Mouse (Mus musculus) embryonic facial prominence, embryonic 11.5 days (tissue): ENCODE results near the gene Nxph4. TPM values are rescaled to one million over a fixed set of nuclear protein-coding genes. Genes with fewer than 3 reads are reported as not detected.

ENCODE experiments used
- ATAC-seq: fragments of 200-750 bp; cut with Nextera tagmentation; replicated peaks from 2 replicates; pipeline ENCODE4 v1.8.0; 2017; ENCODE audit warnings: low read depth; ENCODE audit not compliant: insufficient number of reproducible peaks, low FRiP score, low TSS enrichment
- DNase-seq: peaks from one replicate; pipeline ENCODE4 v3.0.0-alpha.2; 2015; ENCODE audit warnings: low spot score
- H3K27ac ChIP-seq: fragments of 300-500 bp; sonication (generic); replicated peaks from 2 replicates; pipeline ENCODE4 v1.5.1; 2014; ENCODE audit warnings: mild to moderate bottlenecking, low read depth, low read length, control low read depth
- H3K27me3 ChIP-seq: fragments of 300-500 bp; sonication (generic); 2 replicates; pipeline ENCODE4 v1.6.1; 2014; ENCODE audit warnings: mild to moderate bottlenecking, low read length, moderate library complexity, mixed read lengths; ENCODE audit not compliant: control insufficient read depth, insufficient read depth
- H3K36me3 ChIP-seq: fragments of 300-500 bp; sonication (generic); replicated peaks from 2 replicates; pipeline ENCODE4 v1.6.1; 2014; ENCODE audit warnings: low read depth, mild to moderate bottlenecking, low read length, moderate library complexity, mixed read lengths; ENCODE audit not compliant: control insufficient read depth, insufficient read depth
- H3K4me1 ChIP-seq: fragments of 300-500 bp; sonication (generic); 2 replicates; pipeline ENCODE4 v1.6.1; 2014; ENCODE audit warnings: low read length, mixed read lengths; ENCODE audit not compliant: control insufficient read depth, insufficient read depth
- H3K4me2 ChIP-seq: fragments of 300-500 bp; sonication (generic); 2 replicates; pipeline ENCODE4 v1.6.1; 2014; ENCODE audit warnings: low read depth, mild to moderate bottlenecking, control low read depth, low read length, moderate library complexity
- H3K4me3 ChIP-seq: fragments of 300-500 bp; sonication (generic); 2 replicates; pipeline ENCODE4 v1.5.1; 2014; ENCODE audit warnings: low read depth, low read length, control low read depth
- H3K9ac ChIP-seq: fragments of 300-500 bp; sonication (generic); replicated peaks from 2 replicates; pipeline ENCODE4 v1.6.1; 2014; ENCODE audit warnings: mild to moderate bottlenecking, control low read depth, low read length
- H3K9me3 ChIP-seq: fragments of 300-500 bp; sonication (generic); replicated peaks from 2 replicates; pipeline ENCODE4 v1.6.1; 2016; ENCODE audit warnings: mild to moderate bottlenecking, low read length, inconsistent platforms, mixed read lengths; ENCODE audit not compliant: control insufficient read depth
- WGBS: fragments of 180-500 bp; shearing (Covaris S2); extraction: QIAGEN DNeasy Blood & Tissue Kit; methylation state at CpG from one replicate; pipeline ENCODE4 v1.1.7; 2014; 5-methylcytosine and 5-hydroxymethylcytosine counted together
- polyA plus RNA-seq: library from polyadenylated mRNA; unstranded; fragments of >200 nt; fragmentation: Nextera tagmentation; extraction: Ambion mirVana; gene quantifications from 2 replicates; pipeline ENCODE4 v1.2.1, GENCODE M21; 2014

The Nxph4 gene
- 4.4 and 6.9 TPM in 2 replicates for polyA plus RNA-seq

GRCm38 (mm10) chr10:127534036-127534928 is at the start of gene Nxph4:
Gene Nxph4, minus strand, starts transcription at chr10:127534559.
- no peak within 1 kb of the TSS for H3K27ac ChIP-seq
- H3K9ac ChIP-seq: peak within 1 kb of the TSS; percentile 37
- DNase-seq (no peak), ATAC-seq (no peak)
- peak within 1 kb of the TSS; percentile 42 for H3K4me3 ChIP-seq
- WGBS: under 1% methylated on average over 57 of the region's 78 CpGs
- peak within 1 kb of the TSS; percentile 87 for H3K4me2 ChIP-seq
- peaks cover 73% of the 10 kb centered on the region for H3K27me3 ChIP-seq
- H3K36me3 ChIP-seq: no peaks in the 10 kb centered on the region
- H3K4me1 ChIP-seq: peaks cover 12% of the 10 kb centered on the region
- H3K9me3 ChIP-seq: no peaks in the 10 kb centered on the region

DNA sequence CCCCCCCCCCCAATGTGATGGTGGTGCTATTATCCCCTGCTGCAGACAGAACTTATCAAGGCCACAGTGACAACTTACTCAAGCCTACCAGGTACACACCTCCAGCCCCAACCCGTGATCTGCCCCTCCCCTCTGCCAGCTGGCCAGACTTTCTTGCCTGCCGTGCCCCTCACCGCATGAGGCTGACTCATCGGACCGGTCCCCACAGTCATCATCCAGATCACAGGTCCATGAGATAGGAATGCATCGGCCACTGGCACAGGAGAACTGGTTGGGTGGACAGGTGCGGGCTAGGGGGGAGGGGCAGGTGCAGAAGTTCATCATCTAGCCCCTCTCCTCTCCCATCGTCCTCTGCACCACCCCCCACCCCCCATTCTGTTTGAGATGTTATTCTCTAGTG is 49.3 kb upstream of the Nxph4 start:
- H3K4me1 ChIP-seq: no peaks in the 10 kb centered on the region
- no peak overlapping the region for H3K27ac ChIP-seq
- no peak overlapping the region for H3K4me3 ChIP-seq
- 78% methylated on average over 8 of the region's 8 CpGs for WGBS
- no peaks in the 10 kb centered on the region for H3K9me3 ChIP-seq
- no peak for ATAC-seq
- H3K9ac ChIP-seq: no peak overlapping the region
- DNase-seq: no peak
- H3K27me3 ChIP-seq: no peaks in the 10 kb centered on the region
- H3K4me2 ChIP-seq: no peak overlapping the region
- H3K36me3 ChIP-seq: peaks cover 12% of the 10 kb centered on the region

GRCm38 (mm10) chr10:127581291-127581690 is 46.9 kb upstream of the Nxph4 start:
- H3K9me3 ChIP-seq: no peaks in the 10 kb centered on the region
- 89% methylated on average over 9 of the region's 9 CpGs for WGBS
- no peak overlapping the region for H3K27ac ChIP-seq
- no peak overlapping the region for H3K9ac ChIP-seq
- no peaks in the 10 kb centered on the region for H3K4me1 ChIP-seq
- no peak for DNase-seq
- ATAC-seq: no peak
- no peak overlapping the region for H3K4me3 ChIP-seq
- no peak overlapping the region for H3K4me2 ChIP-seq
- peaks cover 12% of the 10 kb centered on the region for H3K36me3 ChIP-seq
- H3K27me3 ChIP-seq: no peaks in the 10 kb centered on the region

GRCm38 (mm10) chr10:127577982-127578381 is 43.6 kb upstream of the Nxph4 start:
- Histone ChIP-seq H3K9ac (no peak overlapping the region), H3K27me3 (no peaks in the 10 kb centered on the region), H3K4me1 (no peaks in the 10 kb centered on the region), H3K4me2 (no peak overlapping the region), H3K36me3 (peaks cover 16% of the 10 kb centered on the region), H3K27ac (no peak overlapping the region), H3K4me3 (no peak overlapping the region), H3K9me3 (no peaks in the 10 kb centered on the region)
- 92% methylated on average over 15 of the region's 15 CpGs for WGBS
- DNase-seq: no peak
- no peak for ATAC-seq

DNA sequence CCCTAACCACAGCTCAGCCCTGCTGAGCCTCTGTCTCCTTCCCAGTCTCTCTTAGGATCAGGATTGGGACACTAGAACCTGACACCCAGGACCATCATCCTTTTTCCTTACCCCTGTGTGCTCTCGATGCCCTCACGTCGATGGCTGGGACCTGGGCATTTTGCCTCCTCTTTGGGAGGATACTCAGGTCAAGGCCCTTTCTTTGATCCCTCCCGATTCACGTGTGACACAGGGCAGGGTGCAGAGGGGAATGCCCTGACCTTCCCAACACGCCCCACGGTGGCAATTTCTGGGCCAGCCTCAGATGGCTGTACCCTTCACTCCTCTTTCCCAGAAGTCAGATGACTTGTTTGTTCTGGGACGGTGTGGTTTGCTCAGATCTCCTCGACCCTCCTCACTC is 42.8 kb upstream of the Nxph4 start:
- ATAC-seq: no peak
- H3K36me3 ChIP-seq: peaks cover 14% of the 10 kb centered on the region

GRCm38 (mm10) chr10:127576381-127576961 is 42.1 kb upstream of the Nxph4 start:
- no peak overlapping the region for H3K27ac ChIP-seq
- ATAC-seq (no peak), DNase-seq (peak; percentile 50)
- no peaks in the 10 kb centered on the region for H3K9me3 ChIP-seq
- no peak overlapping the region for H3K4me3 ChIP-seq
- no peaks in the 10 kb centered on the region for H3K4me1 ChIP-seq
- 67% methylated on average over 18 of the region's 18 CpGs for WGBS
- H3K4me2 ChIP-seq: no peak overlapping the region
- H3K9ac ChIP-seq: no peak overlapping the region
- peaks cover 9% of the 10 kb centered on the region for H3K36me3 ChIP-seq
- H3K27me3 ChIP-seq: no peaks in the 10 kb centered on the region

More for the DNA sequence above, 42.8 kb upstream of the Nxph4 start:
- Histone ChIP-seq H3K4me2 (no peak overlapping the region), H3K9ac (no peak overlapping the region), H3K4me3 (no peak overlapping the region), H3K4me1 (no peaks in the 10 kb centered on the region), H3K9me3 (no peaks in the 10 kb centered on the region), H3K27me3 (no peaks in the 10 kb centered on the region), H3K27ac (no peak overlapping the region)
- DNase-seq: no peak
- WGBS: 82% methylated on average over 9 of the region's 9 CpGs

DNA sequence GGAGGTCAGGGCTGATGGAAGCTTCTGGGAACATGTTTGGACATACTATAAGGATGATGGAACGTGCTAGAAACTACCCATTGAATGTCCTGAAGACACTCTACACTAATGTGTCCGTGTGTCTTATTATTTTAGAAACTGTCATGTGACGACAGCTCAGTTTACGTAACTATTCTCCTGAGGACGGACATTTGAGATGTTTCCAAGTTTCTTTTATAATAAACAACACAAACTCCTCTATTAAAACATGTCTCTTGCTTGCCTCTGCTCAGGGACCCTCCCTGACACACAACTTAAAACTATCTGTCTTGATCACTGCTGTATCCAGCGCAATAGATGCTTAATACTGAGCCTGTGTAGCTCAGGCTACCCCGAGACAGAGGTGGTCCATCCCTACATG is 41.4 kb upstream of the Nxph4 start:
- WGBS: 93% methylated on average over 7 of the region's 7 CpGs
- ATAC-seq (no peak), DNase-seq (no peak)
- Histone ChIP-seq H3K4me2 (no peak overlapping the region), H3K9me3 (no peaks in the 10 kb centered on the region), H3K27ac (no peak overlapping the region), H3K36me3 (peaks cover 6% of the 10 kb centered on the region), H3K4me3 (no peak overlapping the region), H3K9ac (no peak overlapping the region), H3K27me3 (no peaks in the 10 kb centered on the region), H3K4me1 (no peaks in the 10 kb centered on the region)

DNA sequence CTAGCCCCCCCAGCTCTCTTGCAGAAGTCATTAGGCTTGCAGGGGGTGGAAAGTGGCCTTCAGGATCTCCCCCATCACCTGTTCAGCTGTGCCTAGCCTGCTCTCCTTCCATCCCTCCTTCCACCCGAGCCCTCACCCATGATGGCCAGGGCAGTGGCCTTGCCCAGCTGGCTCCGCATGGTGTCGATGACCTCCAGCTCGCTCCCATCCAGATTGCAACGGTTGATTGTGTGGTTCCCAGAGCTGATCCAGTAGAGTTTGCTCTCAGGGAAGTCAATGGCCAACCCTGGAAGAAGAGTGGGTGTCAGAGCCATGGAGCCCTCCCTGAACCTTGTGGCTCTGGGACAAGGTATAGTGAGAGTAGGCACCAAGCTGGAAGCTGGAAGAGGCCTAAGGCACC is 37.9 kb upstream of the Nxph4 start:
- no peak for ATAC-seq
- no peak for DNase-seq
- H3K4me1 ChIP-seq: no peaks in the 10 kb centered on the region
- no peak overlapping the region for H3K4me3 ChIP-seq
- 94% methylated on average over 5 of the region's 5 CpGs for WGBS
- no peaks in the 10 kb centered on the region for H3K27me3 ChIP-seq
- H3K27ac ChIP-seq: no peak overlapping the region
- no peaks in the 10 kb centered on the region for H3K9me3 ChIP-seq
- no peak overlapping the region for H3K9ac ChIP-seq
- H3K4me2 ChIP-seq: no peak overlapping the region
- H3K36me3 ChIP-seq: peaks cover 20% of the 10 kb centered on the region
